Mouse (Mus musculus) intestine, postnatal 0 days (tissue): Measurements from ENCODE around the gene Pom121l12. TPM values are rescaled to one million over a fixed set of nuclear protein-coding genes. Genes with fewer than 3 reads are reported as not detected.

Experiments
- ATAC-seq: fragments of 200-750 bp; cut with Nextera tagmentation; 2 replicates; pipeline ENCODE4 v1.8.0; 2017; ENCODE audit warnings: mild to moderate bottlenecking, moderate TSS enrichment, moderate library complexity
- H3K27ac ChIP-seq: fragments of 300-500 bp; sonication (generic); 2 replicates; pipeline ENCODE4 v1.5.1; 2014; ENCODE audit warnings: mild to moderate bottlenecking, low read depth, low read length, moderate library complexity
- H3K27me3 ChIP-seq: fragments of 300-500 bp; sonication (generic); replicated peaks from 2 replicates; pipeline ENCODE4 v1.6.1; 2014; ENCODE audit warnings: low read length, mixed read lengths; ENCODE audit not compliant: control insufficient read depth, insufficient read depth
- H3K36me3 ChIP-seq: fragments of 300-500 bp; sonication (generic); 2 replicates; pipeline ENCODE4 v1.6.1; 2014; ENCODE audit warnings: mild to moderate bottlenecking, moderate library complexity; ENCODE audit not compliant: control insufficient read depth, insufficient read depth
- H3K4me1 ChIP-seq: fragments of 300-500 bp; sonication (generic); replicated peaks from 2 replicates; pipeline ENCODE4 v1.6.1; 2014; ENCODE audit warnings: antibody characterized with exemption, low read length, mixed read lengths; ENCODE audit not compliant: control insufficient read depth, insufficient read depth
- H3K4me2 ChIP-seq: fragments of 300-500 bp; sonication (generic); replicated peaks from 2 replicates; pipeline ENCODE4 v1.6.1; 2014; ENCODE audit warnings: low read depth, mild to moderate bottlenecking, moderate library complexity
- H3K4me3 ChIP-seq: fragments of 300-500 bp; sonication (generic); 2 replicates; pipeline ENCODE4 v1.5.1; 2014; ENCODE audit warnings: low read depth, low read length
- H3K9ac ChIP-seq: fragments of 300-500 bp; sonication (generic); 2 replicates; pipeline ENCODE4 v1.6.1; 2014; ENCODE audit warnings: mild to moderate bottlenecking, low read depth, low read length
- H3K9me3 ChIP-seq: fragments of 300-500 bp; sonication (generic); 2 replicates; pipeline ENCODE4 v1.6.1; 2016; ENCODE audit warnings: mixed run types; ENCODE audit not compliant: control insufficient read depth
- CTCF ChIP-seq: sonication (generic); IDR thresholded peaks from 2 replicates; pipeline ENCODE4 v1.5.1; 2016; ENCODE audit warnings: low read depth, mild to moderate bottlenecking, control low read depth, antibody characterized with exemption, moderate library complexity
- WGBS: fragments of 180-500 bp; shearing (Covaris S2); extraction: QIAGEN DNeasy Blood & Tissue Kit; methylation state at CpG from one replicate; pipeline ENCODE4 v1.1.7; 2014; 5-methylcytosine and 5-hydroxymethylcytosine counted together
- polyA plus RNA-seq: library from polyadenylated mRNA; unstranded; fragments of >200 nt; fragmentation: Nextera tagmentation; extraction: Ambion mirVana; gene quantifications from 2 replicates; pipeline ENCODE4 v1.2.1, GENCODE M21; 2015

Pom121l12 gene
- not detected in 2 replicates for polyA plus RNA-seq

- no peak within 1 kb of the TSS for H3K4me2 ChIP-seq
- H3K36me3 ChIP-seq, result no peaks in the 10 kb centered on the region
- no peaks in the 10 kb centered on the region for H3K27me3 ChIP-seq
- 83% methylated on average over 11 of the region's 11 CpGs for WGBS
- no peak within 1 kb of the TSS for H3K27ac ChIP-seq
- H3K9ac ChIP-seq, result no peak within 1 kb of the TSS
- H3K4me3 ChIP-seq, result no peak within 1 kb of the TSS
- ATAC-seq, result no peak
- no peaks in the 10 kb centered on the region for H3K9me3 ChIP-seq
- TF ChIP-seq CTCF, result no peak
- no peaks in the 10 kb centered on the region for H3K4me1 ChIP-seq
These were observed at the start of gene Pom121l12 for GRCm38 (mm10) chr11:14598976-14599375. Gene Pom121l12 (plus strand): TSS chr11:14599276.

GRCm38 (mm10) chr11:14611859-14612258, 12.8 kb downstream of the Pom121l12 start:
- 87% methylated on average over 2 of the region's 2 CpGs for WGBS
- Histone ChIP-seq H3K9ac (no peak overlapping the region), H3K36me3 (no peaks in the 10 kb centered on the region), H3K27ac (no peak overlapping the region), H3K9me3 (no peaks in the 10 kb centered on the region), H3K27me3 (no peaks in the 10 kb centered on the region), H3K4me3 (no peak overlapping the region), H3K4me2 (no peak overlapping the region), H3K4me1 (no peaks in the 10 kb centered on the region)
- no peak for ATAC-seq
- TF ChIP-seq CTCF, result no peak
